Mouse (Mus musculus): ENCODE measurements at regions not wholly inside any gene's neighbourhood (a gene's known extent, or its start where the extent isn't known, plus 50 kb on each side); places are given as distances from the start of the nearest gene placed in this dataset.

- DNase-seq (ENCODE audit: low spot score): peak; percentile 78
These were observed 61.2 kb downstream of the Pkdcc start for GRCm38 (mm10) chr17:83276000-83276891.

- peak; percentile 78 for DNase-seq (ENCODE audit: low spot score)
These were observed 62.2 kb downstream of the Pkdcc start for GRCm38 (mm10) chr17:83277117-83277947.

- no peak for DNase-seq (ENCODE audit: low spot score)
These were observed 63.1 kb downstream of the Pkdcc start for GRCm38 (mm10) chr17:83277948-83278924.

- DNase-seq (ENCODE audit: low spot score): no peak
These were observed 67.4 kb upstream of the Eml4 start for GRCm38 (mm10) chr17:83283328-83283727.

GRCm38 (mm10) chr17:83287381-83288142 is 63.2 kb upstream of the Eml4 start:
- DNase-seq (ENCODE audit: low spot score): no peak

- peak; percentile 35 for DNase-seq (ENCODE audit: low spot score)
These were observed 62.6 kb upstream of the Eml4 start for GRCm38 (mm10) chr17:83288143-83288492.

- DNase-seq (ENCODE audit: low spot score): no peak
These were observed 55.0 kb upstream of the Eml4 start for GRCm38 (mm10) chr17:83295526-83296238.

- DNase-seq (ENCODE audit: low spot score): no peak
These were observed 53.2 kb upstream of the Eml4 start for GRCm38 (mm10) chr17:83297379-83298121.

All from MN1 (cell line).